Mouse (Mus musculus): Measurements from ENCODE around the gene Xpo6. TPM values are rescaled to one million over a fixed set of nuclear protein-coding genes. Genes with fewer than 3 reads are reported as not detected.

Gene Xpo6
- total RNA-seq, 4 experiments from 2014 or later = 88.8 to 104 (median 97.5) TPM

GRCm38 (mm10) chr7:126082286-126082741, 118.0 kb downstream of the Xpo6 start, which contains the start of gene Gsg1l:
Gene Gsg1l (minus strand): TSS chr7:126082411.
- DNase-seq (ENCODE audit: low spot score in 2 of 2) = peak; percentile 36 to 45

DNA sequence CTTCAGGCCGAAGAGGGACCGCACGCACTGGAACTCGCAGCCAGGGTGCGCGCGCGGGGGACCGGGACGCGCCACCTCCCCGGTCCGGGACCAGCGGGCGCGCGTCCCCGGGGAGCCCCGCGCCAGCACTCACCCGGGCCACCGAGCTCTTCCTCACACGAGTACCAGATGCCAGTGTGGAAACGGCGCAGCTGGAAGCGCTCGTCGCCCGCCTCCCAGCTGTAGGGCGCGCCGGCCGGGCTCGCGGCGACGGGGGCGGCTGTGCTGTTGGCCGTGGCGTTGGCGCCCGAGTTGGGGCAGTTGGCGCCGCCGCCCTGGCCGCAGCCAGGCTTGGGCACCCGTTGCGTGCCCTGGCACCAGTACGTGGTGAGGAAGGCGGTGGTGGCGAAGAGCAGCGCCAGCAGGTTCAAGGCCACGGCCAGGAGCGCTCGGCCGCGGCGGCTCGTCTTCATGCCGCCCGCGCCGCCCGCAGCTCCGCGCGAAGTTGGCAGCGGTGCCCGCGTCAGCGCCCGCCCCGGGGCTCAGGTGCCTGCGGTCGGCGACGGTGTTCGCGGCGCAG, 118.5 kb downstream of the Xpo6 start:
- DNase-seq (ENCODE audit: low spot score in 2 of 2) = no peak

GRCm38 (mm10) chr7:126080949-126081654, 119.2 kb downstream of the Xpo6 start:
- DNase-seq (ENCODE audit: low spot score in 2 of 2) = peak; percentile 25 to 41

- no peak for DNase-seq (ENCODE audit: low spot score in 2 of 2)
Measured at GRCm38 (mm10) chr7:126076935-126077334, 123.4 kb downstream of the Xpo6 start.

GRCm38 (mm10) chr7:126075058-126075457, 125.2 kb downstream of the Xpo6 start:
- DNase-seq (ENCODE audit: low spot score in 2 of 2) = no peak

DNA sequence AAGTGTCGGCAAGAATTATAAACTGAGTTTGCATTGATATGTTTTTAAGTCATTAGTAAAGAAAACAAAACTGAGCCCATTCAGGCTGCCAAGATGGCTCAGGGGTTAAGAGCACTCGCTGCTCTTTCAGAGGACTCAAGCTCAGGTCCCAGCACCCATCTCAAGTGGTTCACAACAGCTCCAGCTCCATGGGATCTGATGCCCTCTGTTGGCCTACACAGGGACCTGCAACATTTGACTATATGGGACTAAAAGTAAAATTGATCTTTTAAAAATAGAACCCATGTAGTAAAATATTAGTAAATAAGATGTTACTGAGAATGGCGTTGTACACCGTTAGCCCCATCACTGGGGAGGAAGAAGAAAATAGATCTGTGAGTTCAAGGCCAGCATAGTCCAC, 130.0 kb downstream of the Xpo6 start:
- DNase-seq (ENCODE audit: low spot score in 2 of 2) = no peak

- no peak for DNase-seq (ENCODE audit: low spot score in 2 of 2)
Measured at GRCm38 (mm10) chr7:126066777-126067176, 133.5 kb downstream of the Xpo6 start.

DNA sequence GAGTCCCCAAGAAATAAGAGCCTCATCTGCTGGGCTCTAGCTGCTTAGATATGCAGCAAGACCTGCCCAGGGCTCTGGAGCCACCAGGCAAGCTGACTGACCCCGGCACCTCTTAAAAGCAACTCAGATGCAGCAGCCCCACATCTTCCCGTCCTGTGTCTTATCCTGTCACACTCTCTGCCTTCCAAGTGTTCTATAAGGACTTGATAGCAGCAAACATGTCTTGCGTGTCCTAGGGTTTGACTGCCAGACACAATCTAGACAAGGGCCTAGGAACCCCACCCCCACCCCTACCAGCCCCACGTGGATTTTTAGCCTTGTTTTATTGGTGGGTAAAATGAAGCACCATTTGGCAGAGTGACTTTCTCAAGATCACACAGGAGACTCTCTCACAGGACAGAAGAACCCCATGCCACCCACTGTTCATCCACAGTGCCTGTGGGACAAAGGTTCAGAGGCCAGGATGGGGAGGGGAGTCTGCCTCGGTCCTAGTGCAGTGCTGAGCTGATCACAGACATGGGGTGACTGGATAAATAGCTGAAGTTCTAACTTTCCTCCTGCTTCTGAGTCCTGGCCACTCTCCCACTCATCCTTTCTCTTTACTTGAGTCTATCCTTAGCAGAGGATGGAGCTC, 134.9 kb downstream of the Xpo6 start:
- no peak for DNase-seq (ENCODE audit: low spot score in 2 of 2)

DNA sequence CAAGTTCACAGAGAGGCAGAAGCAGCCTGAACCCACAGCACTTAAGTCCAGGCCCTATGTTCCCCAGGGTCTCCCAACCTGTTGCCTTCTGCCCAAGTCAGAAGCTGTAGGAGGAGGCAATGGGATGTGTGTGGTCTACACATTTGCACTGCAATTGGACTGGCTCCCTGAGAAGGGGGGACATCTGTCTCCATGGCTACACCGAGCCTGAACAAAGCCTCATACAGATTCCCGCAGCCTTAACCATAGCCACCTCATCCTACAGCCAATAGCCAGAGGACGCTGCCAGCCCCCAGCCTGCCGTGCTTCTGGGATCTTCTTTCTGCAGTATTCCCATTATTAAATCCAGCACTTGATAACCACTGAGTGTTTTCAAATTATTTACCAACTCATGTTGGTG, 138.1 kb downstream of the Xpo6 start:
- DNase-seq (ENCODE audit: low spot score in 2 of 2) = no peak

- no peak for DNase-seq (ENCODE audit: low spot score in 2 of 2)
Measured at GRCm38 (mm10) chr7:126058918-126059317, 141.4 kb downstream of the Xpo6 start.

GRCm38 (mm10) chr7:126057332-126057914, 142.9 kb downstream of the Xpo6 start:
- DNase-seq (ENCODE audit: low spot score in 2 of 2) = no peak

DNA sequence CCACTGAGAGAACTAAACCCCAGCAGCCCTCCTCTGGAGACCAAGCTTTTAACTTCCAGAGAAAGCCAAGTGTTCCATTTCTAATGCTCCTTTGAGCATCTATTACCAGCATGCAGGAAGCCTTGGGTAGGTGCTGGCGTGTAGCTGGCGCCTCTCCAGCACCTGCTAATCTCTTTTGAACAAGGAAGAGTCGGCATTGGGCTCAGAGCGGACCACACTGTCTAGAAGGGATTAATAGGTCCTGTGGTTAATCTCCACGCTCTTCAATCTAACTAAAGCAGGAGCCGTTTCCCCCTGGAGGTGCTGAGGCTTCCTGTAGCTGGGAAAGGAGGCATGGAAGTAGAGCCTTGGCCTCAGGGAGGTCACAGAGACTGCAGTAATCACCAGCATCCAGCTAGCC, 145.7 kb downstream of the Xpo6 start:
- DNase-seq (ENCODE audit: low spot score in 2 of 2) = no peak

GRCm38 (mm10) chr7:126053618-126054017, 146.7 kb downstream of the Xpo6 start:
- no peak for DNase-seq (ENCODE audit: low spot score in 2 of 2)

GRCm38 (mm10) chr7:126051910-126052309, 148.4 kb downstream of the Xpo6 start:
- DNase-seq (ENCODE audit: low spot score in 2 of 2) = no peak

Other genes with a start within 250 kb of the Xpo6 start
- gene Gsg1l, start 118.1 kb downstream of the Xpo6 start, total RNA-seq (2022) = 10 to 100 TPM; 68.2 to 76.7 (median 73.7) TPM
- 10 to 100 TPM; 50.0 to 62.1 (median 56.5) TPM for gene Sbk1, start 72.1 kb upstream of the Xpo6 start, total RNA-seq (2022)
- gene Lat, start 169.1 kb upstream of the Xpo6 start, total RNA-seq (2022) = 1 to 10 TPM in 1 of 4 experiments, under 1 TPM in 3; 0.30 to 1.1 (median 0.84) TPM
- gene Spns1, start 176.9 kb upstream of the Xpo6 start, total RNA-seq (2022) = 10 to 100 TPM; 69.2 to 85.9 (median 79.1) TPM
- 1 to 10 TPM; 4.4 to 6.4 (median 5.3) TPM for gene Nfatc2ip, start 196.2 kb upstream of the Xpo6 start, total RNA-seq (2022)
- gene Cd19, start 214.4 kb upstream of the Xpo6 start, total RNA-seq (2022) = not detected
- 10 to 100 TPM; 12.0 to 16.0 (median 13.7) TPM for gene Rabep2, start 228.3 kb upstream of the Xpo6 start, total RNA-seq (2022)